Mouse (Mus musculus) left cerebral cortex, postnatal 14 days (tissue): ENCODE results near the gene Rnf217. TPM values are rescaled to one million over a fixed set of nuclear protein-coding genes. Genes with fewer than 3 reads are reported as not detected.

Experiments
- total RNA-seq, 2 experiments: library from RNA; stranded (reverse); gene quantifications; 2 replicates each; pipeline ENCODE4 v1.2.3; 2021

Gene Rnf217
- total RNA-seq, 2 experiments from 2014 or later = 10.8 to 12.2 TPM

Other genes with a start within 250 kb of the Rnf217 start
- 10 to 100 TPM; 14.5 to 19.2 TPM for gene Tpd52l1, start 163.2 kb downstream of the Rnf217 start, total RNA-seq